Mouse (Mus musculus): ENCODE measurements at regions not wholly inside any gene's neighbourhood (a gene's known extent, or its start where the extent isn't known, plus 50 kb on each side); places are given as distances from the start of the nearest gene placed in this dataset.

DNA sequence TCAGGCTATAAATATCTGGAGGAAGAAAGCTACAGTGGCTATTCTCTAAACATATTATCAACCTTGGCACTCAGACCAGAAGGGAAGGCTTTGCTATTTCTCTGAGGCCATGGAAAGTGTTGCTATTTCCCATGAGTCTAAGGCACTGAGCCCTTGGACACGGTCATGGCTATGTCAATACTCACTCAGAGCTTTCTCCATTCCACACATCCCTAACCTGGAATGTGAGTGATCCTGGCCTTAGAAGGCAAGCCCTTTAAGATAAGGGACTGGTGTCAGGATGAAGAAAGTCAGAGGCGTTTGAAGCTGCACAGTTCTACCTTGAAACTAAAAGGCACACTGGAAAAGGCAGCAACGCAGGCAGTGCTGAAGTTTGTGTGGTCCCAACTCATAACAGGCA, 478.3 kb downstream of the Rps29 start:
- DNase-seq: no peak

GRCm38 (mm10) chr12:68676096-68676775, 482.8 kb downstream of the Rps29 start:
- DNase-seq: no peak

GRCm38 (mm10) chr12:68672011-68672410, 487.0 kb downstream of the Rps29 start:
- no peak for DNase-seq

DNA sequence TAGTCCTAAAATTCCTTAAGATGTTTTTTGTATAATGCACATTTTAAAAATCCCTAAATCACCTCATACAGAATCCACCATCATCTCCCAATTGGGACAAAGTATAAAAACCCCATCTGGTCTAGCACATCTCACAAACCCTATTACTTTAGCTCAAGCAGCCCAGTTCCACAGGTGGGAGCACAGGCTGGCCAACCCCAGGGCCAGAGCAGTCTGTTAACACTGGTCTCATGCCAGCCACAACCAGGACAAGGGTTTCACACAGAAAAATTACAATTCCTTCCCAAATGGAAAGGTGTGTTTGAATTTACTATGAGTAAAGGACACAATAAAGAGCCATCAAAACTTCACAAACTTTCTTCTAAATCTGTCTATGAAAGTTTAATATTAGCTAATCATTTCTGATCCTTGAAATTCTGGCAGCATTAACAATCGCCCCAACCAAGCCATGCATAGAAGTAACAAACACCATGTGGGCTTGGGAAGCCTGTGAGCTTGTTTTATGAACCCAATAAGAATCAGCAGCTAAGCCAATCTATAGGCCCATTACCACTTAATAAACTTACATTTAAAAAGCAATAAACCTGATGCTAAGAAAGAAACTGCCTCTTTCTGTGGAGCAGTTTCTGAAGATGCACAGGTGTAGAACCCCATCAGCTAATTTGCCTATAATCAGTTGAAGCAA, 512.9 kb downstream of the Rps29 start:
- DNase-seq: no peak

DNA sequence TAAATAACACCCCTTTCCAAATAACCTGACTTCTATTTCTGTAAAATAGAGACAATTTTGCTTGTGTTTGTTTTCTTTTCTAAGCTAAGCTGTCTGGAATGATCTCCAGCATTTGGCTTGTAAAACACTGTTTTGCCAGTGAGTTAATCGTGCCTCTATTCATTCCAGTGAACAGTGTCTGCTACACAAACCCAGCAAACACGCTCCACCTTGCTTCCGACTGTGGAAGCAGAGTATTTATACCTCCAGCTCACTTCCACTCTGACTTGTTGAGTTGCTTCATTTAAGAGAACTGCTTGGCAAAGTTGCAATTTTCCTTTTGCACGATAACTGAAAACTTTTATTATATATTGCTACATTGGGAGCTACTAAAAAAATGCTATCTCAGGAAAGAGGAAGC, 515.3 kb downstream of the Rps29 start:
- no peak for DNase-seq

GRCm38 (mm10) chr12:68632441-68632840, 526.5 kb downstream of the Rps29 start:
- DNase-seq: no peak

- no peak for DNase-seq
Observed at GRCm38 (mm10) chr12:68618337-68618736, 540.6 kb downstream of the Rps29 start.

DNA sequence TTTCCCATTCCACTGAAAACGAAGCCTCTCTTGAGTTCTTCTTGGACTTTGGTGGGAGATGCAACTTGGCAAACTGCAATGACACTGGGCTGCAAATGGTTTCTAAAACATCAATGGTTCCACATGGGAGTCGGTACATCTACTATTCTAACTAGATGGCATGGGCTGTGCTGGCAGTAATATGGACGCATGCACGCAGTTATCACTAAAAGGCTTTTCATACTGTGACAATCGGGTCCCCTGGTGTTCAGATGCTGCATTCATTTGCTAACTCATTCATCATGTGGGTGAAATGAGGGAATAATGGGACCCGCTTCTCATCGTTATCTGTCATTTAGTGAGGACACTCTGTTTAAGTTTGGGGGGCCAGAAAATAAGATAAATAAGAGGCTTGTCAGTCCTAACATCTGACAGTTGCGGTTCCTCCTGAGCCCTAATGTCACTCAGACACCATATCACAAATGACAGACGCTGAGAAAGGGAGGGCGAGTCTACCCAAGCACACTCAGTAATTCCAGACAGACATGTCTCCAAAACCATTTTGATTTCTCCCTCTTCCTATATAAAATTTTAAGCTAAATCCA, 553.5 kb downstream of the Rps29 start:
- DNase-seq: no peak

- DNase-seq: no peak
Observed at GRCm38 (mm10) chr12:68604524-68605299, 554.3 kb downstream of the Rps29 start.

GRCm38 (mm10) chr12:68602682-68603081, 556.3 kb downstream of the Rps29 start:
- DNase-seq: no peak

DNA sequence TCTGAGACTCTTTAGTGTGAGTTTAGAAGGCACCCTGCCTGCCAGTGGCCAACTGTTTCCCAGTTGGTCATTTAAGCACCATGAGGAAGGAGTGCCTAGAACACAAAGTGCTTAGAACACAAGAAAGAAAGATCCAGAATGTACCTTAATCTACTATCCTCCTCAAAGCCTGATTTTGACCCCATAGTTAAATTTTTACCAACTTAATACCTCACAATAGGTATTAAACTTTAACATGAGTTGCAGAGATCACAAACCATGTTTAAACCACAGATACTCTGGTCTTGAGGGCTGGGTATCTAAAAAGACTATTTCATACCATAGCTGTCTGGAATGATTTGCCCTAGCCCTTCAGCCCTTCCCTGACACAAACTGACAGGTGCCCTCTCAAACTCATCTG, 557.6 kb downstream of the Rps29 start:
- DNase-seq: no peak

DNA sequence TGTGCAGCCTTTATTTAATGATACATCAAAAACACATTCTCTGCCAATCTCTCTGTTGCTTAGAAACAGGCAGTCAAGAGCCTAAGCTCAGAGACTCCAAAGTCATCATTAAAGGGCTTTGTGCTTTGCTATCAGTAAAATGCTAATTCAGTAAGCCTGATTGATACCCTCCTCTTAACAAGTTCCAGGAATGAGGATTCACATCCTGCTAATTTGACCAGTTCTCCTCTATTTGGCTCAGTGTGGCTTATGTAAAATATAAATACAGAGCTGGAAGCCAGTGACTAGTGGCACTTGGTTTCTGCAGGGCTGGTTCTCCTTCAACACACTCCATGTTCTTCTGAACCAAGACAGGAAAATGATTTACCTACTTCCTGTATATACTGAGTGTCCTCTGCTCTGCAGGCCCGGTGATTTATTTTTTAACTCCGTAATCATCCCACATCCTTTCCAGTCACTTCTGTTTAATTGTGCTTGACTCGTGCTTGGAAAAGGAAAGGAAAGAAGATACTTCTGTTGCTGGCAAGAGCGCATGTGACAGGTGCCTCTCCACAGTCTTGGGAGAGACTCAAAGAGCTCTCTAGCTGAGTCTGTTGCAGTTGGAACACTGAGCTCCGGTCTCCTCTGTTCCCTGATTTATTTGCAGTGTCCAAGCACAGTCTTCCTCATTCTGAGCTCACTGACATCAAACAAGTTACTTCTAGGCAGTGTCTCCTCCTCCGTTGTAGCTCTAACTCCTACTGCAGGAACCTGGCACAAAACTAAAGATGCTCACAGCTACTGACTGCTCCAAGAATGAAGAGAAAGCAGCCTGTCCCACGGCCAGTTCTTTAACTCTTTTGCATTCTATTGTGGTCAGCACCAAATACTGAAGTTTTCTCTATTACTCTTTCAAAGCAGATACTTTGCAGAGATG, 559.0 kb downstream of the Rps29 start:
- no peak for DNase-seq

DNA sequence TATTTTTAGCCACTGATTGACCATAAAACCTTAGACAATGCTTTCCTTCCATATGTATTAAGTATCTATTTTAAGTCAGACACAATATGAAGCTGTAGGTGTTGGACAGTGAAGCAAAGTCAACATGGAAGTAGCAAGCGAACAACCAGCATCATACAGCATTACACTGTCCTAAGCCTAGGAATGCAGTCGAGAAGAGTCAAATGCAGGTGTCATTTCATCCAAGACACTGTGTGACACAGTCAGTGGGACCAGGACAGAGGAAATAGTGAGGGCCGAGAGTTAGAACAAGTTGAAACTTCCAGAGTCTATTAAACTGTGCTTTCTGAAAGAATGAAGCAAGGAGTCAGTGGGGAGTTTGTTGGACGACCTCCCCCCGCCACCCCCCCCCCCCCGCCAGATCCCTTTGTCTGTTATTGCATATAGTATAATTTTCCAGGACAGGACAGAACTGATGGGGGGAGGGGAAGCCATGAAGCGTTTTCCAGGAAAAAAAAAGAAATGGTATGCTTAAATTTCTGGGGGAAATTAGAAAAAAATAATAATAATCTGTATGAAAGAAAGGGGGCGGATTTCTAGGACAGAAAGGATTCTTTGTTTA, 559.9 kb downstream of the Rps29 start:
- no peak for DNase-seq

DNA sequence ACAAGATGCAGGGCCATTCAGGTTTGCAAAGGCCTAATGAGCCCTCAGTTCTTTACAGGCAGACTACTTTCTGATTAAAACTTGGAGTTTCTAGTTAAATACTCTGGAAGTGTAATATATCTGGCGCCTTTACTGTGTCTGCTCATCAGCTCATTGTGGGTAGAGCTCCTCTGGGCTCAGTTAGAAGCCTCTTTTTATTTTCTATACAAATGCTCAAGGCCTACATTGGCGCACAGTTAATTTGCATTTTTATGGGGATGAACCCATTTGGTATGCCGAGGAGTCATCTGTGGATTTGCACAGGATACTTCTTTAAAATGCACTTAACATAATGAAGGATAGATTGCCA, 573.5 kb downstream of the Rps29 start:
- no peak for DNase-seq

DNA sequence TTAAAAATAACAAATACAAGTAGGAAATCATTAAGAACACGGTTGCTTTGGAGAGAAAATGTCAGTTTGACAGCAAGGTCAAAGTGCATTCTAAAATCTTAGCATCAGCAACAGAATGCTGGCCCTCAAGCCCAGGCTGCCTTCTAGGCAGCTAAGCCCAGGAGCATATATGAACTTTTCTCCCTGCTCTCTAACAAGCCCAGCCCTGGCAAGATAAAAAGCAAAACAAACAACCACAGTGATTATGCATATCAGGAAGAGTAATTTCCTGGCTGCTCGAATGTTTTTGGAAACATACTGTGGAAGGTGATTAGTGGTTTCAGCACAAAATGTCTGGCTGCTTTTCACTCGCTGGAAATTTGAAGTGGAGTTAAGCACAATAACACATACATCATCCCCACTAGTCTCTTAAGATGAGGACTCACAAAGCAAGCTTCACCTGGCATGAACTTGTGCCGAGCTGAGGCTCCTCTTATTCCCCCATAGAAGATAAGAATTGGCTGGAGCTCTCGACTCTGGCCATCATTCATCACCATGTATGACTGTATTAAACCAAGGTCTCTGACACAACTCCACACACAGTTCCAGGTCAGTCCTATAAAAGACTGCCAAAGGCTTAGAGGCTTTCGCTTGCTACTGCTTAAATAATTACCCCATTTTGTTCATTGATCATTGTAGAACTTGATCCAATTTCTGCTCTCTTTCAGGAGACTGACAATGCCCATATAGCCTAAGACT, 574.0 kb downstream of the Rps29 start:
- DNase-seq: no peak

DNA sequence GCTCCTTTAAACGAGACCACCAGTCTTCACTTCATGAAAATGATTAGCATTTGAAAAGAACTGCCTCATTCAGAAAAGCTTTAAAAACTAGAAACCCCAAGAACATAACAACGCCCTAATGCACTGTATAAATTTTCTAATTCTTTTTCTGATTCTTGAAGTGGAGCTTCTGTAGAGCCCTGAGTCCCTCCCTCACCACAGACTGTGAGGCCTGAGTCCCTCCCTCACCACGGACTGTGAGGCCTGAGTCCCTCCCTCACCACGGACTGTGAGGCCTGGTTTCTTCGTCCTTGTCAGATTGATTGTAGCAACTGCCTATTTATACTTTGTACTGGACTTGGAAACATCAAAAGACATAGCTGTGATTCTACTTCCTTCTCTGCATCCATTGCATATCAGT, 579.1 kb downstream of the Rps29 start:
- no peak for DNase-seq

GRCm38 (mm10) chr12:68577453-68577852, 581.5 kb downstream of the Rps29 start:
- no peak for DNase-seq

DNA sequence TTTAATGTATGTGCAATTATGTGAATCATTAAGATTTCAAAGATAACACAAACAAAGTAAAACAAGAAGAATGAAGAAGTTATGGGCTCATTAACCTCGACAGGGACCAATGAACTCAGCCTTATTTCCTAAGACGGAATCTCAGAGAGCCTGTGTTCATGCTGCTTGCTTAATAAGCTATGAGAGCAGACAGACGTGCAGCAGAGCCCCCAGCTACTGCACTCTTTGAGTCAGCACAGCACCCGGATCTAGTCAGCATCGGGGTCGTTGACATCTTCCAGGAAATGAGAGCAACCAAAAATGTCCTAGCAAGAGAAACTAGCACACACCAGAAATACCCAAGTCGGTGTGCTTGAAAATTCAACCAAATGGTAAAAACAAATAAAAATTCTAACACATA, 582.1 kb downstream of the Rps29 start:
- DNase-seq: no peak

- no peak for DNase-seq
Observed at GRCm38 (mm10) chr12:68554943-68555627, 603.9 kb downstream of the Rps29 start.

DNA sequence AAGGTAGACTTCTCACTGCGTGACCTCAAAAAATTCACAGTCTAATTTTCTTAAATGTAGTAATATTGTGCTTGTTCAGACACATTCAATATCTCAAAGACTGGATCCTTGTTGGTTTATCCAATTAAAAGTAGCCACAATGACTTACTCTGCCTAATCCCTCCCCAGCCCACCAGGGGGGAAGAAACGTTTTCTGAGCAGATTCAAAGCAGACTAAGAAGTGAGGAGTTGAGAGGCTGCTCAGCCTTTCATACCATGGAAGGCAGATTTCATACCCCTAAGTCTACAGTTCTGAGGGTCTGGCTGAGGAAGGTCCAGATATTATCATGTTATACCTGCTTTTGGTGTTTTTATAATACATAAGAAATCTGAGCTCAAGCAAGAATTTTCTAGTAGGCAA, 604.7 kb downstream of the Rps29 start:
- no peak for DNase-seq

DNA sequence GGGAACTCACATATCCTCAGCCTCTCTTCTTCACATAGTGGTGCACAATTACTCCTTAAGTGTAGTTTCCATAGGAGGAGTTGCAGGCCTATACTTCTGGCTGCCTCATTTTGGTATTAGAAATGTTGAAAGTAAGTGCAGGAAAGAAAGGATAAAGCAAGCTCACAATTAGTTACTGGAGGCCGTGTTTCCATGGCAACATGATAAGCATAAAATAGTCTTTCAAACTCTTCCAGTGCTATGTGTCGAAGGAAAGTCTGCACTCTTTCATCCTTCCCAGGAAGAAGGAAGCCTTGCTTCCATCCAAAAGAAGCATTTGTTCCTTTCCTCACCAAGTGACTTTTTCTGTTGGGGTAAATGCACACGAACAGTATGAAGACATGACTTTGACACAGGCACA, 617.2 kb downstream of the Rps29 start:
- no peak for DNase-seq

All from thymus, postnatal 36 days (tissue).